Mouse (Mus musculus) megakaryocyte-erythroid progenitor cell, adult 5-6 weeks (primary cell): ENCODE measurements around the gene Arhgef28. TPM values are rescaled to one million over a fixed set of nuclear protein-coding genes. Genes with fewer than 3 reads are reported as not detected.

Experiments
- ATAC-seq: replicated peaks from 2 replicates; pipeline ENCODE4 v1.8.0; 2016; ENCODE audit warnings: mild to moderate bottlenecking, inconsistent platforms; ENCODE audit not compliant: severe bottlenecking, poor library complexity, low FRiP score, low TSS enrichment
- total RNA-seq, 2 experiments: library from RNA; stranded (forward) in 1 of 2; stranded (reverse) in 1 of 2; fragments of 200-1000, 215-1000 nt in 1 of 2; fragments of >200 nt in 1 of 2; fragmentation: Nextera tagmentation in 1 of 2; gene quantifications; 2 replicates each; pipeline ENCODE4 v1.2.3; 2014 to 2017

Gene Arhgef28
- total RNA-seq, 2 experiments from 2014 or later, result 0.79 to 2.0 TPM

GRCm38 (mm10) chr13:98000841-98001240 lies 205.4 kb downstream of the Arhgef28 start:
- ATAC-seq, result no peak

GRCm38 (mm10) chr13:97999130-97999529 lies 207.1 kb downstream of the Arhgef28 start:
- ATAC-seq, result no peak

GRCm38 (mm10) chr13:97998570-97998969 lies 207.7 kb downstream of the Arhgef28 start:
- no peak for ATAC-seq

- no peak for ATAC-seq
Measured at GRCm38 (mm10) chr13:97990939-97991338, 215.3 kb downstream of the Arhgef28 start.

- ATAC-seq, result no peak
Measured at GRCm38 (mm10) chr13:97988796-97989195, 217.4 kb downstream of the Arhgef28 start.

- ATAC-seq, result no peak
Measured at GRCm38 (mm10) chr13:97986691-97987090, 219.5 kb downstream of the Arhgef28 start.

- ATAC-seq, result no peak
Measured at GRCm38 (mm10) chr13:97977104-97977503, 229.1 kb downstream of the Arhgef28 start.

GRCm38 (mm10) chr13:97976642-97977041 lies 229.6 kb downstream of the Arhgef28 start:
- no peak for ATAC-seq

- ATAC-seq, result no peak
Measured at GRCm38 (mm10) chr13:97974532-97975194, 231.6 kb downstream of the Arhgef28 start.

- ATAC-seq, result no peak
Measured at GRCm38 (mm10) chr13:97973915-97974314, 232.3 kb downstream of the Arhgef28 start.

GRCm38 (mm10) chr13:97966077-97966476 lies 240.2 kb downstream of the Arhgef28 start:
- no peak for ATAC-seq

GRCm38 (mm10) chr13:97964892-97965424 lies 241.3 kb downstream of the Arhgef28 start:
- no peak for ATAC-seq

- ATAC-seq, result no peak
Measured at GRCm38 (mm10) chr13:97960142-97960541, 246.1 kb downstream of the Arhgef28 start.

- no peak for ATAC-seq
Measured at GRCm38 (mm10) chr13:97959394-97959888, 246.8 kb downstream of the Arhgef28 start.

GRCm38 (mm10) chr13:97955759-97956158 lies 250.5 kb downstream of the Arhgef28 start:
- no peak for ATAC-seq

GRCm38 (mm10) chr13:97954956-97955496 lies 251.2 kb downstream of the Arhgef28 start:
- no peak for ATAC-seq

- no peak for ATAC-seq
Measured at GRCm38 (mm10) chr13:97954051-97954450, 252.2 kb downstream of the Arhgef28 start.

GRCm38 (mm10) chr13:97953526-97953925 lies 252.7 kb downstream of the Arhgef28 start:
- no peak for ATAC-seq

GRCm38 (mm10) chr13:97948856-97949255 lies 257.4 kb downstream of the Arhgef28 start:
- no peak for ATAC-seq

GRCm38 (mm10) chr13:97947598-97947997 lies 258.6 kb downstream of the Arhgef28 start:
- 0 out of 2 replicates have a peak, but pooled peaks have one; percentile 41 for ATAC-seq

- ATAC-seq, result no peak
Measured at GRCm38 (mm10) chr13:97946422-97946821, 259.8 kb downstream of the Arhgef28 start.
